Mouse (Mus musculus): ENCODE results near the gene Sart3. TPM values are rescaled to one million over a fixed set of nuclear protein-coding genes. Genes with fewer than 3 reads are reported as not detected.
"Not testable (repeated sequence)": the region's sequence is repeated elsewhere in the genome, so short reads cannot be mapped to it uniquely, and the experiment has no call there.

The Sart3 gene
- polyA plus RNA-seq (2015; fragmentation: Nextera tagmentation; extraction: Ambion mirVana) = 47.9 and 48.0 TPM in 2 replicates

- H3K4me2 ChIP-seq (replicated peaks) = peak within 1 kb of the TSS; percentile 91
- H3K27me3 ChIP-seq = no peaks in the 10 kb centered on the region
- H3K4me3 ChIP-seq (replicated peaks) = peak within 1 kb of the TSS; percentile 98
- peaks cover 46% of the 10 kb centered on the region for H3K36me3 ChIP-seq
- H3K27ac ChIP-seq (replicated peaks) = peak within 1 kb of the TSS; percentile 98
- peaks cover 28% of the 10 kb centered on the region for H3K4me1 ChIP-seq
- H3K9me3 ChIP-seq (replicated peaks) = no peaks in the 10 kb centered on the region
- peak; percentile 86 for ATAC-seq (ENCODE audit: insufficient number of reproducible peaks, low FRiP score, low TSS enrichment, low read depth)
- H3K9ac ChIP-seq = peak within 1 kb of the TSS; percentile 97
- under 1% methylated on average over 49 of the region's 49 CpGs for WGBS
Measured at GRCm38 (mm10) chr5:113772450-113772895, at the start of gene Sart3, which contains the start of gene Iscu. Sart3 (minus strand) TSS chr5:113772510. Iscu (plus strand) TSS chr5:113772748.

- Histone ChIP-seq H3K4me1 (peaks cover 18% of the 10 kb centered on the region), H3K4me2 (replicated peaks) (no peak overlapping the region), H3K4me3 (replicated peaks) (no peak overlapping the region), H3K27ac (replicated peaks) (no peak overlapping the region), H3K9ac (no peak overlapping the region), H3K36me3 (no peaks in the 10 kb centered on the region), H3K27me3 (no peaks in the 10 kb centered on the region), H3K9me3 (replicated peaks) (no peaks in the 10 kb centered on the region)
- no peak for ATAC-seq (ENCODE audit: insufficient number of reproducible peaks, low FRiP score, low TSS enrichment, low read depth)
- 67% methylated on average over 14 of the region's 14 CpGs for WGBS
Measured at GRCm38 (mm10) chr5:113818572-113818971, 46.3 kb upstream of the Sart3 start.

GRCm38 (mm10) chr5:113815638-113816152, 43.4 kb upstream of the Sart3 start:
- no peak for ATAC-seq (ENCODE audit: insufficient number of reproducible peaks, low FRiP score, low TSS enrichment, low read depth)
- H3K4me2 ChIP-seq (replicated peaks) = peak overlapping the region; percentile 21; the same call in 1 of the 2 replicates
- WGBS = 9% methylated on average over 15 of the region's 15 CpGs

GRCm38 (mm10) chr5:113815041-113815389, 42.7 kb upstream of the Sart3 start:
- no peaks in the 10 kb centered on the region for H3K27me3 ChIP-seq
- H3K4me1 ChIP-seq = peaks cover 18% of the 10 kb centered on the region
- H3K4me2 ChIP-seq (replicated peaks) = no peak overlapping the region
- H3K4me3 ChIP-seq (replicated peaks) = no peak overlapping the region
- ATAC-seq (ENCODE audit: insufficient number of reproducible peaks, low FRiP score, low TSS enrichment, low read depth) = no peak
- H3K9me3 ChIP-seq (replicated peaks) = no peaks in the 10 kb centered on the region
- no peak overlapping the region for H3K27ac ChIP-seq (replicated peaks)
- 45% methylated on average over 11 of the region's 11 CpGs for WGBS
- H3K9ac ChIP-seq = no peak overlapping the region
- H3K36me3 ChIP-seq = no peaks in the 10 kb centered on the region

More at GRCm38 (mm10) chr5:113815638-113816152, 43.4 kb upstream of the Sart3 start:
- Histone ChIP-seq H3K36me3 (no peaks in the 10 kb centered on the region), H3K4me3 (replicated peaks) (no peak overlapping the region), H3K4me1 (peaks cover 18% of the 10 kb centered on the region), H3K27me3 (no peaks in the 10 kb centered on the region), H3K9me3 (replicated peaks) (no peaks in the 10 kb centered on the region), H3K9ac (no peak overlapping the region), H3K27ac (replicated peaks) (no peak overlapping the region)

GRCm38 (mm10) chr5:113814111-113815040, 42.1 kb upstream of the Sart3 start:
- peaks cover 18% of the 10 kb centered on the region for H3K4me1 ChIP-seq
- no peaks in the 10 kb centered on the region for H3K9me3 ChIP-seq (replicated peaks)
- no peak for ATAC-seq (ENCODE audit: insufficient number of reproducible peaks, low FRiP score, low TSS enrichment, low read depth)
- no peak overlapping the region for H3K4me2 ChIP-seq (replicated peaks)
- no peaks in the 10 kb centered on the region for H3K27me3 ChIP-seq
- 31% methylated on average over 27 of the region's 27 CpGs for WGBS
- no peak overlapping the region for H3K9ac ChIP-seq
- H3K36me3 ChIP-seq = no peaks in the 10 kb centered on the region
- H3K27ac ChIP-seq (replicated peaks) = no peak overlapping the region
- no peak overlapping the region for H3K4me3 ChIP-seq (replicated peaks)

GRCm38 (mm10) chr5:113813608-113814007, 41.3 kb upstream of the Sart3 start:
- Histone ChIP-seq H3K27me3 (no peaks in the 10 kb centered on the region), H3K9me3 (replicated peaks) (no peaks in the 10 kb centered on the region), H3K4me2 (replicated peaks) (no peak overlapping the region), H3K27ac (replicated peaks) (no peak overlapping the region), H3K4me1 (peaks cover 20% of the 10 kb centered on the region), H3K4me3 (replicated peaks) (no peak overlapping the region), H3K36me3 (no peaks in the 10 kb centered on the region), H3K9ac (no peak overlapping the region)
- no peak for ATAC-seq (ENCODE audit: insufficient number of reproducible peaks, low FRiP score, low TSS enrichment, low read depth)
- 20% methylated on average over 9 of the region's 9 CpGs for WGBS

GRCm38 (mm10) chr5:113812638-113813037, 40.3 kb upstream of the Sart3 start:
- Histone ChIP-seq H3K27me3 (no peaks in the 10 kb centered on the region), H3K27ac (replicated peaks) (no peak overlapping the region), H3K36me3 (no peaks in the 10 kb centered on the region), H3K9me3 (replicated peaks) (no peaks in the 10 kb centered on the region), H3K4me1 (peaks cover 30% of the 10 kb centered on the region), H3K9ac (no peak overlapping the region), H3K4me3 (replicated peaks) (no peak overlapping the region), H3K4me2 (replicated peaks) (no peak overlapping the region)
- WGBS = 89% methylated on average over 2 of the region's 2 CpGs
- no peak for ATAC-seq (ENCODE audit: insufficient number of reproducible peaks, low FRiP score, low TSS enrichment, low read depth)

GRCm38 (mm10) chr5:113811824-113812420, 39.6 kb upstream of the Sart3 start:
- not testable (repeated sequence) for H3K9ac ChIP-seq; H3K36me3 ChIP-seq; H3K4me2 ChIP-seq (replicated peaks); ATAC-seq (ENCODE audit: insufficient number of reproducible peaks, low FRiP score, low TSS enrichment, low read depth); H3K4me3 ChIP-seq (replicated peaks); H3K27ac ChIP-seq (replicated peaks); H3K27me3 ChIP-seq; H3K9me3 ChIP-seq (replicated peaks)
- 15% methylated on average over 11 of the region's 12 CpGs for WGBS
- peaks cover 36% of the 10 kb centered on the region for H3K4me1 ChIP-seq

- ATAC-seq (ENCODE audit: insufficient number of reproducible peaks, low FRiP score, low TSS enrichment, low read depth) = no peak
Measured at GRCm38 (mm10) chr5:113810111-113810510, 37.8 kb upstream of the Sart3 start.

GRCm38 (mm10) chr5:113808177-113808576, 35.9 kb upstream of the Sart3 start:
- H3K4me2 ChIP-seq (replicated peaks) = no peak overlapping the region
- 24% methylated on average over 2 of the region's 2 CpGs for WGBS

More at GRCm38 (mm10) chr5:113810111-113810510, 37.8 kb upstream of the Sart3 start:
- no peaks in the 10 kb centered on the region for H3K27me3 ChIP-seq
- no peak overlapping the region for H3K27ac ChIP-seq (replicated peaks)
- H3K9ac ChIP-seq = no peak overlapping the region
- H3K36me3 ChIP-seq = no peaks in the 10 kb centered on the region
- H3K4me3 ChIP-seq (replicated peaks) = no peak overlapping the region
- H3K9me3 ChIP-seq (replicated peaks) = no peaks in the 10 kb centered on the region
- H3K4me2 ChIP-seq (replicated peaks) = no peak overlapping the region
- WGBS = 96% methylated on average over 4 of the region's 4 CpGs
- H3K4me1 ChIP-seq = peaks cover 27% of the 10 kb centered on the region

GRCm38 (mm10) chr5:113807712-113808111, 35.4 kb upstream of the Sart3 start:
- ATAC-seq (ENCODE audit: insufficient number of reproducible peaks, low FRiP score, low TSS enrichment, low read depth) = no peak
- Histone ChIP-seq H3K9ac (no peak overlapping the region), H3K27me3 (no peaks in the 10 kb centered on the region), H3K9me3 (replicated peaks) (no peaks in the 10 kb centered on the region), H3K4me2 (replicated peaks) (no peak overlapping the region), H3K4me3 (replicated peaks) (no peak overlapping the region), H3K27ac (replicated peaks) (peak overlapping the region; percentile 75), H3K36me3 (no peaks in the 10 kb centered on the region), H3K4me1 (peaks cover 32% of the 10 kb centered on the region)
- 30% methylated on average over 9 of the region's 9 CpGs for WGBS

More at GRCm38 (mm10) chr5:113808177-113808576, 35.9 kb upstream of the Sart3 start:
- no peaks in the 10 kb centered on the region for H3K9me3 ChIP-seq (replicated peaks)
- no peak overlapping the region for H3K4me3 ChIP-seq (replicated peaks)
- peaks cover 32% of the 10 kb centered on the region for H3K4me1 ChIP-seq
- H3K27me3 ChIP-seq = no peaks in the 10 kb centered on the region
- H3K9ac ChIP-seq = no peak overlapping the region
- H3K36me3 ChIP-seq = no peaks in the 10 kb centered on the region
- 0 out of 2 replicates have a peak, but pooled peaks have one; percentile 17 for ATAC-seq (ENCODE audit: insufficient number of reproducible peaks, low FRiP score, low TSS enrichment, low read depth)
- peak overlapping the region; percentile 75 for H3K27ac ChIP-seq (replicated peaks)
